Mouse (Mus musculus) thymus, postnatal 25 days (tissue): ENCODE results near the gene Atp6v0b.

Experiments
- DNase-seq: peaks from one replicate; pipeline ENCODE4 v3.0.0; 2022

Atp6v0b gene

DNA sequence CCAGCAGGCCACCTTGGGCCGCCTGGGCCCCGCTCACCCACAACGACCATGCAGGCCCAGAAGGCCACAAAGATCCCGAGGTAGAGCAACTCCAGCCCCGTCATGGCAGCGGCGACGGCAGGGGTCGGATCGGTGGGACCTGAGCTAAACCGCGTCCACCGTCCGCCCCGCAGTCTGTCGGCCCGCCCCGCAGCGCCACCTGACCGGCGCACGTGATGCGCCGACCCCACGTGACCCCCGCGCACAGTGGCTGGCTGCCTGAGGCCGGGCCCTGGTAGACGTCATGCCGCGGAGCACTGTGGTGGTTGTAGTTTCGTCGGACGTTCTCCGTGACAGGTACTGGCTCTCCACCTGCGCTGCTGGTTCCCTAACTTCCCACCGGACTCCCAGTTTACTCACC lies at the start of gene Atp6v0b:
Gene Atp6v0b, minus strand, starts transcription at position 201 of the 400 bp plus-strand sequence.
- peak; percentile 92 for DNase-seq

DNA sequence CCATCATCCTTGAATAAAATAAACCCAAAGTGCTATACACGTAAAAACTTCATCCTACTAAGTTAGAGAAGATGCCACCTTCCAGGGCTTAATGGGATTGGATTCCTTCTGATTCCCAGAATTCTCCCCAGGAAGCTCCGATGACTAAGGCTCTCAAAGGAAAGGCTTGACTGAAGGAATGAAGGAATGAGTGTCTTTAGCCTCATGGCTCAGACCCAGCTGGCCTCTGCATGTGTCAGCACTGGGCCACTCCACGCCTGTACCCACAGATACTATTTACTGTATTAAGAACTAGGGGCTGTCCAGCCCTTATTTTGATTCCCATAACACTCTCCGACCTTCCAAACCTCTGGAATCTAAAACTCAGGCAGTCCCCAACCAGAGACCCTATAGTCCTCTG lies 46.9 kb upstream of the Atp6v0b start:
- no peak for DNase-seq

DNA sequence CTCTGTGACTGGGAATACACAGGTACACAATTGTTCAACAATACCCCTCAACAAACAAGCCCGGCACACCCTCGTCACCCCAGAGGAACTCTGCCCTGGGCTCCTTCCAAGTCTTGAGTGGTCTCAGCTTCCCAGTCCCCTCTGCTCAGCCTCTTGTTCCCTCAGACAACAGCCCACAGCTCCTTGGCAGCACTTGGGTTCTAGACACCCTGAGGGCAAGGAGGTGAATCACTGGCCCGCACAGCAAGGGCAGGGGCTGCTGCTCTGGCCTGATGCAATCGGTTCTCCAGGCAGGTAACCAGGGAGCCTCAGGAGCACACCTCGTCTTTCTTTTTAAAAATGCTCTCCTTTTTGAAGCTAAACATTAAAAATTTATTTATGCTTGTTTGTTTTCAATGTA lies 46.1 kb upstream of the Atp6v0b start:
- no peak for DNase-seq

DNA sequence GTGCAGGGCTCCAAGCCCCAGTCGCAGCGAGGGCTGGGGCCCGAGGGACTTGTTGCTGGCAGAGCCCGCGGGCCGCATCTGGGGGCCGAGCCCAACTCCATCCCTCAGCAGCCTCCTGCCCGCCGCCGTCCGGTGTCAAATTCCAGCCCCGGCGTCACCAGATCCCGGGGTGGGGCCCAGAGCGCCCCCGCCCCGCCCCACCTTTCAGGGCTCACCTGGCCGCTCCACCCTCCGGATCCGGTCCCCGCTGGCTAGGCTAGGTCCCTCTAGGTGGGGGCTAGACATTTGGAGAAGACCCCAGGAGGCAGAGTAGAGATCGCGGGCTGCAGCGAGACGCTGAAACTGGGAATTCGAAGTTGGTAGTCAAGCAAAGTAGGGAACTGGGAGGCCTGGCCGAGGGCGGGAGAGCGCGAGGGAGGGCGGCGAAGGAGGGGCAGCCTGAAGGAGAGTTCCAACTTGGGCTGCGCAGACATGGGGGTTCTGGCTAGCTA lies 42.3 kb upstream of the Atp6v0b start, which contains the start of gene Artn:
Gene Artn, minus strand, starts transcription at position 373 of the 491 bp plus-strand sequence.
- DNase-seq = no peak

DNA sequence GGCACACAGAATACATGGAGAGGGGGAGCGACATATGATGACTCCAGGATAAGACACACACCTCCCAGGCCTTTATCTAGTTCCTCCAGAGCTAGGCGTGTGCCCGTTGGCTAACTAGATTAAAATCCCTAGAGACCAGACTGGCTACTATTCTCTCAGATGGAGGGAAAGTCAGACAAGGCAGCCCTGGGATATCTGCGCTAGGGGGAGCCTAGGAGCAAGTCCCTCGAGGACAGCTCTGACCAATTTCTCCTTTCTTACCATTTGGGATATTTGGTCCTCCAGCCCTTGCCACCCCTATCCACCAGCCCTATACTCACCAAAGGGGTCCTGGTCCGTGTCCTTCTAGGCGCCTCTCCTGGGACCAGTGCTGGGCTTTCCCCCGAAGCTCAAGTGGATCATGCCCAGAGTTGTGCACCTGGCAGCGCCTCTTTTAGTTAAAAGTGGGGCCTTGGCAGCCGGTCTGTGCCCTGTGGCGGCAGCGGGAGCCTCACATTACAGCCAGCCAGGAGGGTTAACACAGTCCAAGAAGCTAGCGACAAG lies 41.6 kb upstream of the Atp6v0b start:
- DNase-seq = peak; percentile 8

DNA sequence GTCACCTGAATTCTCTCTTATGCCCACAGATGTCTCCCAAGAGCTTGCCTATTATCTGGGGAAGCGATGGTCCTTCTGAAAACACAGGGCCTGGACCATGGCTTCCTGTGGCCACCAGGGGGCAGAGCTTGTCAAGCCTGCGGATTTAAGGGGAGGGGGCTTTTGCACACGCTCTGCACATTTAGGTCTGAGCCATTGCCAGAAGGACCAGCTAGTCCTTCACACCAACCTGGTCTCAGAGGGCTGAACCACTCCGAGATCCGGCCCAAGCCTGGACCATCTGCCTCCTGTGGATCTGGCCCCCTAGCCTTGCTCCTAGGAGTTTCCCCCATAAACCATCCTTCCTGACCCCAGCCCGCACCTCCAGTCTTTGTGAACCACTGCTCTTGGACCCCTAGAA lies 41.1 kb upstream of the Atp6v0b start:
- DNase-seq = peak; percentile 28

DNA sequence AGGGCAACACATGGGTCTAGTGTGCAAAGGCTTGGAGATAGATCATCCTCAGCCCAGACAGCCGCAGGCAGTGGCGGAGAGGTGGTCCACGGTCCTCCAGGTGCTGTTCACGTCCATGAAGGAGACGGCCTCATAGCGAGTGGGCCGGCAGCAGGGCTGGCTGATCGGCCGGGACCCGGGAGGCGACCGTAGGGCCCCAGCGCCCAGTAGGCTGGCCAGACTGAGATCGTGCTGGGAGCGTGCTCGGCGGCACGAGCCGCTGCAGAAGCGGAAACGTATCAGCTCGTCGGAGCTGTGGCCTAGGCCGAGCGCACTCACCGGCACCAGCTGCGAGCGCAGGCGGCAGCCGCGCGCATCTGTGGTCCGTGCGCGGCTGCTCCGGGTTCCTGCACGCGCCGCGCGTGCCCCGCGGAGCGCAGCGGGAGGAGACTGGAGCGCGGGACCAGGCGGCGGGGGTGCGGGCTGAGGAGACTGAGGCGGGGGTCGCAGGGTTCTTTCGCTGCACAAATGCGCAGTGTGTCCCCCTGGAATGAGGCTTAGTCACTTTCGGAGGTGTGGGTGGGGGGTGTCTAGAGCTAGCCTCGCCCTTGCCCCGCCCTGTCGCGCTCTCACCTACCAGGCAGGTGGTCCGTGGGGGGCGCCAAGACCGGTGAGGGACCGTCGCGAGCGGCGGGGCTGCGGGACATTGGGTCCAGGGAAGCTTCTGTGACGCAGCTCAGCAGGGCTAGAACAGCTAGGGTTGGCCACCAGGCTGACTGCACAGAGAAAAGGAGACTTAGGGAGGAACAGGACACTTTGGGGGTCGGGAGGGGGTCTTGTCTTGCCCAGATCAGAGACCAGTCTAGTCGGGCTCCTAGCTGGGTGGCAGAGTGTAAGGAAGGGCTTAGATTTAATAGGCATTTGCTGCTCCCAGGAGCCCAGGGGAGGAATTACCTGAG lies 39.7 kb upstream of the Atp6v0b start:
- peak; percentile 29 for DNase-seq

DNA sequence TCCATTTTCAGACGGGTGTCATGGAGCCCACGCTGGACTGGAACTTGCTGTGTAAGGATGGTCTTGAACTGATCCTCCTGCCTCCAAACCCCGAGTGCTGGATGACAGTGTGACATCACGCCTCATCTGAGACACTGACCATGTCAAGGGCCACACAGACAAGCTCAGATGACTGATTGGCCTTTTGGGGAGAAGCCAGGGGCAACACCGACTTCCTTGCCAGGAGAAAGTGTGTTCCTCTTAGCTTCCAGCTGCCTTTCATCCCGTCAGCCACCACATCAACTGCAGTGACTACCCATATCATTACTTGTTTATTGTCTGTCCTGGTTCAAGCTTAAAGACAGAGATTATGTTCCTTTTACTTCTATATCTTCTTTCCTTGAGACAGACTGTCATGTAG lies 37.8 kb upstream of the Atp6v0b start:
- DNase-seq = no peak

DNA sequence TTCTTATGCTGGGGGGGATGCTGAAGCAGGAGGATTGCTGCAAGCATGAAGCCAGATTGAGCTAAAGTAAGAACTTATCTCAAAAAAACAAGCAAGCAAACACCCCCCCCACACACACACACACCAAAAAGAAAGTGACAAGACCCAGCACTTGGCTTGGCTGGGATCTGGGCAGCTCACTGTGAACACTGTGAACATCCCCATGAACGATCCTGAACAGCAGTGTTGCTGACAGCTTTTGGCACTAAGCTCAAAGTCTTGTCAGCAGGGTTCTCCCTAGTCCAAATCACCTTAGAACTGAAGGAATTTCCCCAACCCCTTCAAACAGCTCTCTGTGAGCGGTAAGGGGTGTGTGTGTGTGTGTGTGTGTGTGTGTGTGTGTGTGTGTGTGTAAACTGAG lies 36.3 kb upstream of the Atp6v0b start:
- no peak for DNase-seq

DNA sequence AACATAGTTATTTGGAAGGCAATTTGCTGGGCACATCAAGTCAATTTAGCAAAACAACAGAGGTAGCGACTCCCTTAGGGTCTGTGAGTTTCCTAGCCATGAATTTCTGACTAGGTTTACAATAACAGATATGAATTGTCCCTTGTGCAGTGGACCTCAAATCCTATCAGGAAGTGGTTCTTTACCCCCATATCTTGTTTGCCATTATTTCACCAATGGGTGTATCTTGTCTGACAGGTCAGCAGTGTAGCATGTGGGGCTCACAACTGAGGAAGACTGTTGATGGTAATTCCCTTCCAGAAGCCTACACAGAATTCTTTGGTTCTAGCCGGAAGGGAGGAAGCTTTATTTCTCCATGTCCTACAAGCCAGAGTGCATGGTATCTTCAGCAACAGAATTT lies 34.2 kb upstream of the Atp6v0b start:
- DNase-seq = no peak

DNA sequence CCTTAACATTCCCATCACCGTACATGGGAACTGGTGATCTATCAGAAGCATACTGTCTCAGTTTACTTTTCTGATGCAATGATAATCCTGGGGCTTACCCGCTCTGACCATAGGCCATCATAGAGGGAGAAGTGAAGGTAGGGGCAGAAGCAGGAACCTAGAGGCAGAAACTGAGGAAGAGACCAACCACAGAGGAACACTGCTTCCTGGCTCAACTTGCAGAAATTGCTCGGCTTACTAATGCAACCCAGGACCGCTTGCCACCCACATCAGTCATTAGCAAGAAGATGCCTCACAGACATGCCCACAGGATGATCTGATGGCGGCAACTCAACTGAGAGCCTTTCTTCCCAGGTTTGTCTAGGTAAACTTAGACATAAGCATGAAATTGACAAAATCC lies 31.6 kb upstream of the Atp6v0b start:
- no peak for DNase-seq

DNA sequence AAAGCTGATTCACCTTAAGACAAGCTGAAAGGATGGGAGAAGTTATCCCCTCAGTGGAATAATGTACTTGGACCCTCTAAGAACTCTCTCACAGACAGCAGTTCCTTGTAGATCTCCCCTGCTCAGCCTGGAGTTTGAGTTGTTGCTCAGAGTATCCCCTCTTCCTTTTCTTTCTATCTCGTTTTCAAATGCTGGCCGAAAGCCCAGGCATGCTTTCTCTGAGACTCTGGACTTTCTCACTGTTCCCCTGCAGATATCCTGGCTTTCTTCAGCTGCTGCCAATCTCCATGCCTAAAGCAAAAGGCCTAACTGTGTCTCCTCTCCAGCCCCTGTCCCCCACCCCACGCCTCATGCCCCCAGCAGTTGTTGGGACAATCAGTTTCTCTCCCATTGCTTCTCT lies 31.1 kb upstream of the Atp6v0b start:
- no peak for DNase-seq

DNA sequence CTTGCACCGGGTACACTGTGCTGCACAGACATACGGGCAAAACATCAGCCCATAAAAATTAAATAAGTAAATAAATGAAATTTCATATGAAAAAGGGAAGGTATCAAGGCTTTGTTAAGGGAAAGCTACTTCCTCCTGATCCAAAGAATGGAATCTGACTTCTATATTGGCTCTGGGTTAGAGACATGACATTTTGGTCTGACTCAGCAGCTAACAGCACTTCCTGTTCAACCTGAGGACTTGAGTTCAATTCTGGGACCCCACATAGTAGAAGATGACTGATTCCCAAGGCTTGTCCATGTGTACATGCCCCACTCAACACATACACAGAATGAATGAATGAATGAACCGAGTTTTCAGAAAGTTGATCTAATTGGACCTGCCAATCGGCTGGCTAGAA lies 30.7 kb upstream of the Atp6v0b start:
- no peak for DNase-seq

DNA sequence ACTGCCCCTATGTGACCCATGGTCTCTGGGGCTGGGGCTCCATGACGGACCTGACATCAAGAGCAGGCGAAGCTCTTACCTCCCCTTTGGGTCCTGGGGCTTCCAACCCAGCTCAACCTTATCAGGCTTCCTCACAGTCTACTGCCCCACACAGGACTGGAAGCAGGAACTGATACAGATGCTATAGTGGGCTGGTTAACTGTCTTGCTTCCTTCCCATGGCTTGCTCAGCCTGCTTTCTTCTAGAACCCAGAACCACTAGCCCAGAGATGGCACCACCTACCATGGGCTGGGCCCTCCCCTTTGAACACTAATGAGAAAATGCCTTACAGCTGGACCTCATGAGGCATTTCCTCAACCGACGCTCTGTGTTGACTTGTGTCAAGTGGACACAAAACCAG lies 30.3 kb upstream of the Atp6v0b start:
- no peak for DNase-seq

DNA sequence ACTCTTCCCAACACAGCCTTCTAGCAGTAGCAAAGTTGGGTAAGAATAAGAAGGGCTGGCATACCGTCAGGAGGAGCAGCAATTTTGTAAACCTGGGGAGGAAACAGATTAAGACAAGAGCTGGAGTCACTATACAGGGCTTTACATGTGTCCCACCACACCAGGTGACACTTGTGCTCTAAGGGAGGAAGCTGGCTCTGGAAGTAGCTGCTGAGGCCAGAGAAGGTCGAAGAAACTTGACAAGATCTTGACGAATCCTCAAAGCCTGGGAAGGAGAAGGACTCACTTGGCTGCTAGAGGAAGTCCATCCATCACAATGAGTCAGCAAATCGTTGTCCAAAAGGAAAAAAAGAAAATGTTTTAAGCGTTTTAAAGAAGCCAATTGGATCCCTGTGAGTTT lies 29.3 kb upstream of the Atp6v0b start:
- no peak for DNase-seq

DNA sequence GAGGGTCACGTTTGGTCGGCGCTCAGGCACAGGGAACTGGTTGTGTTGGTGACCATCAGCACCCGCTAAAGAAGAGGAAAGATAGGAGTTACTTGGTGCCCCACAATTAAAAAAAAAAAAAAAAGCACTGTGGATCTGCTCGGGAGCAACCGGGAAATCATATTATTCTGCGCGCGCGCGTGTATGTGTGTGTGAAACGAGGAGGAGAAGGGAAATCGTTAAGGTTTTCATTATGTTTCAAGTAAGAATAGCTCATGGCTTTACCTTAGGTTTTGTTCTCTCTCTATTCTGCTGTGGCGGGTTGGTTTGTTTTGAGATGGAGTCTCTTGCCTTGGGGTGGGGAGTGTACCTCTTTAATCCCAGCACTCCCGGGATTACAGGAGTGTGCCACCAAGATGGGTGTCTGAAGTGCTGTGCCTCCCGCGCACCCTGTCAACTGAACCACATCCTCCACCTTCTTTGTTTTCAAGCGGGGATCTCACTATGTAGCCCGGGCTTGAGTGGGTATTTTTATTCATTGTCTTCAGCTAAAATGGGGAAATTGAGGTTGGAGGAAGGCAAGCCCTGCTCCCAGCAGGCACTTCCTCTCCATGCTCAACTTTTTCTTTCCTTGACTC lies 28.5 kb upstream of the Atp6v0b start:
- DNase-seq = peak; percentile 33

DNA sequence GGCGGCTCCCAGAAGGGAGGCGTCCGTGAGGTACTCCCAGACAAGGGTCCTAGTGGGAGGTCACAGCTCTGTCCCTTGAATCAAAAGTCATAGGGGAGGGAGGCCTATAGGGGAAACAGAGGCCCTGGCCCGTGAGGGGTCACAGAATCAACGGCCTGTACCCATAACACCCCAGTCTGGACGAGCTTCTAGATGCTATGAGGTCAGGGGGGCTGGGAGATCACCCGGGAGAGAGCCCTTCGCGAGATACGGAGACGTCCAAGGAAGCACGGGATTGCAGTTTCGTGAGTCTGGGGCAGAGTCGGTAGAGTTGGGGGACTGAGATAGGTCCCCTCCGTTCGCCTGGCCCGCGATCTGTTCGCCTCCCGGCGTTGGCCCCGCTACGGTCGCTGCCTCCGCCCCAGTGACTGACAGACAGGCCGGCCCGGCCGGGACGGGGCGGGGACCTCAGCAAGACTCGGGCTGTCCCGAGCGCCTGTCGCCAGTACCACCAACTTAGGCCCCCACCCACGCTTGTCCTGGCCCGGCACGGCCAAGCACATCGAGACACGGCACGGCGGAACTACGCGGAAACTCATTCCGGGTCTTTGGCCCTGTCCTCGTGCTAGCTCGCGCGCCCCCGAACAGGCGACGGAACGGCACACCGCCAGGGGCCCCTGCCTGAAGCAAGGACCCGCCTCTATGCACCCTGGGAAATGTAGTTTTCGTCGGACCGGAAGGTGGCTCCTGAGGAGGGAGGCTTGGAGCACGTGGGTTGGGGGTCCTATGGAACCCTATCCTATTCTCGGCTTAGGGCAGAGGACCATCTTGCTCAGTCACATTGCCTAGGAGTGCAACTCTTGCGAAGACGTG lies 27.7 kb upstream of the Atp6v0b start, which contains the start of gene Ipo13:
Gene Ipo13, minus strand, starts transcription at position 409 of the 852 bp plus-strand sequence.
- peak; percentile 94 for DNase-seq

DNA sequence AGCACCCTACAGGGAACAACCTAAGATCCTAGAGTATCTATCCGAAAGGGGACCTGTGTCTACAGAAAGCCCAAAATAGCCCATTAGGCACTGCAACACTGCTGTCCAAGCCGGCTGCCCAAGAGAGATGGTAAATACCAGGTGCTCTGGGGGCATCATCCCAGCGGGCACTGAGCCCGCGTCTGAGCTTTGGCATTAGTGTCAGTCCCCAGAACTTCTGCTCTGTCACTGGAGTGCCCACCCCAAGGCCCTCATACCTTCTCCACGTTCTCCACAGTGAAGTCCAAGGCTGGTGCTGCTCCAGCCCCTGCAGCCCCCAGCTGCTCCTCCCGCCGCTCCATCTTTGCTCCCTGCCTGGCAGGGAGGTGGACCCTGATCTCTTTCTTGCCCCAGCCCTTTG lies 26.9 kb upstream of the Atp6v0b start:
- no peak for DNase-seq

DNA sequence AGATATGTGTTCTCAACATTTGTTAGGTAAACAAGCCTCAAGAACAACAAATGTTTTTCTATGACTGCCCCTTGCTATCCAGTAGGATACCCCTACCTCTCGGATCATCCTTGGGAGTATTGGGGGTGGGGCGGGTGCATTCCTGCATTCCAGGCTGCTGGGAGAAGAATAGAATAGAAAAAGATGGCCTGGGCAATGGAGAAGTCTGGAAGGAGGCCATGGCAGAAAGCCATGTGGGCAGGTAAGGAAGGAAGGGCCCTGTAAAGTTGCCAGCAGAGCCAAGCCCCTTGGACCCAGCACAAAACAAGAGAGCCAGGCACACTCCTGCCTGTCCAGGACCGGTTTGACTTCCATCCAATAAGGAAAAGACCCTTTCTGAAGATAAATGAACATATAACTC lies 26.3 kb upstream of the Atp6v0b start:
- DNase-seq = no peak

DNA sequence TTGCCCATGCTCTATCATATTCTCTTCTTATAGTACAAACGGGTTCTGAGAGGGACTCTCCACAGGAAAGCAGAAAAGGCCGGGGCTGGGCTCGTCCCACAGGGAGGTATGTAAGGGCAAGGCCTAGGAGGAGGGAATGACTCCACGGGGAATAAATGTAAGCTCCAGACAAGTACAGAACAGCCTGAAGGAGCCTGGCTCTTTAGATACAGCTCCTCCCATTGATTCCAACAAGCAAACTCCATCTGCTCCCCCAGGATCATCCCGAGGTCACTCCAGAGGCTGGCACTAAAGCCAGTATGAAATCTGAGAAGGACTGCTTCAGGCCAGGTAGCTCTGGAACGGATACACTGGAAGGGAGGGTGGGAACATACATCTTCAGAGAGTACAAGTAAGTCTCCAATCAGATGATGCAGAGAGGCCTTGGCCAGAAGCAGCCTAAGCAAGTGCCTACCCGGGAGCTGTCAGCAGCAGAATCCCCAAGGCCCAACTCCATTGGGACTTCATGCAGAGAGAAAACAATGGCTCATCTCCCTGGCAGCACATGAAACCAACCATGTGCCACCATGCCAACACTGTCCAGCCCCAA lies 25.6 kb upstream of the Atp6v0b start:
- no peak for DNase-seq

DNA sequence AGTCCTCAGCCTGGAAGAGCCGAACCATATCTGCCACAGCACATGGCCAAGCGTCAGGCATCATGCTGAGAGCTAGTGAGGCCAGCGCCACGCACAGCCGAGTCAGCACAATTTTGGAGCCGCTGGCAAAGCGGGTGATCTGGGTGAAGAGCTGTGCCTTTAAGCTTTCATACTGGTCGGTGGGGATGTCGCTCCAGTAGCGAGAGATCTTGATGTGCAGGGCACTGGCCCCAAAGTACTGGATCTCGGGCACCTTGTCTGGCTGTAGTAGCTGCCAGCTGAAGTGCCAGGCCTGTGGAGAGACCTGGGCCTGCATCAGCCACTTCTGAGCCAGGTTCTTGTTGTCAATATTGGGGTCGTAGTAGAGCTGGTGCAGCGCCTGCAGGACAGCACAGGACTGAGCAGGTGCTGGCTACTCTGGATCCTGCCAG lies 25.0 kb upstream of the Atp6v0b start:
- DNase-seq = no peak

DNA sequence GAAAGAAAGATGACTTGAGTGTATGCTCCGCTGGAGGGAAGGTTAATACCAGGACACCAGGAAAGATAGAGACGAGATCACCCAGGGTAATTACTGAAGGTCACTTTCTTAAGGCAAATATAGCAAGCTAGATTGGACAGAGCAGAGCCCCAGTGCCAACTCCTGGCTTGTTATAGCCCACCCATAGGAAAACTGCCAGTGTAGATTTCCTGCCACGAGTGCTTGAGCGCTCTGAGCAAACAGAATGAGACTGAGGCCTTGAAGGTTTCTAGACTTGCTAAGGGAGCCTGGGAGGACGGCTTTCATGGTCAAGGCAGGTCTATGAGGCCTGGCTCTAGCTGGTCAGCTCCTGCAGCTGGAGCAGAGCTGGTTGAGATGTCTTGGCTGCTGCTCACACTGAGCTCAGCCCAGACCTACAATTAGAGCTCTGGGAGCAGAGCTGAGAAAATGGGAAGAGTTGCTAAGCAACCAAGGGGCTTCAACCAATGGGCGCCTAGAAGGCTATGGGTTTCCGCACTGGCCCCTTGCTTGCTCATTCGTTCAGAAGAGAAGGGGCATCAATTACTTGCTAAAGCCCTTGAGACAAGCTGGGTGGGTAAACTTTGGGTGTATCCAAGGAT lies 21.8 kb upstream of the Atp6v0b start:
- no peak for DNase-seq
